Mouse (Mus musculus) naive thymus-derived CD4-positive, alpha-beta T cell, adult 2 months (primary cell): ENCODE results near the gene Gm906.
"Not testable (repeated sequence)": the region's sequence is repeated elsewhere in the genome, so short reads cannot be mapped to it uniquely, and the experiment has no call there.

Experiments
- DNase-seq: peaks from one replicate; pipeline ENCODE4 v3.0.0-alpha.2; 2011; ENCODE audit warnings: low read depth

The Gm906 gene

GRCm38 (mm10) chr13:50250208-50250607 lies at the start of gene Gm906:
Gm906 (minus strand) TSS chr13:50250308.
- not testable (repeated sequence) for DNase-seq

GRCm38 (mm10) chr13:50283308-50283707 lies 33.2 kb upstream of the Gm906 start:
- DNase-seq, result not testable (repeated sequence)

DNA sequence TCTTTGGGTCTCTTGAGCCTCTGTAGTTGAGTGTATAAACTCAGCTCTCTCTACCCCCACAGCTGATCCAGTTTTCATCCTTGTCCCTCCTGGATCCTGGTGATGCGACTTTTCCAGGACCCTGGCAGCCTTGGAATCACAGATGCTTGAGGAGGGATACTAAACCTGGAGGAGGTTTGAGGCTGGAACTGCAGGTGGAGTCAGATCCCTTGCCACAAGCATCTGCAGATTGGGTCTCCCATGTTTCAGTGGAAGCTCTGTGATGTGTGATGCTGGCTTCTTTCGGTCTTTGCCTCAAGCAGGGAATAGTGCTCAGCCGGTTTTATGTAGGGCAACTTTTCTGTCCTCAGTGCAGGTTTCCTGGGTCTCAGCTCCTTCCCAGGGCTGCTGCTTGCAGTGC lies 13.6 kb downstream of the Gm906 start:
- no peak for DNase-seq

DNA sequence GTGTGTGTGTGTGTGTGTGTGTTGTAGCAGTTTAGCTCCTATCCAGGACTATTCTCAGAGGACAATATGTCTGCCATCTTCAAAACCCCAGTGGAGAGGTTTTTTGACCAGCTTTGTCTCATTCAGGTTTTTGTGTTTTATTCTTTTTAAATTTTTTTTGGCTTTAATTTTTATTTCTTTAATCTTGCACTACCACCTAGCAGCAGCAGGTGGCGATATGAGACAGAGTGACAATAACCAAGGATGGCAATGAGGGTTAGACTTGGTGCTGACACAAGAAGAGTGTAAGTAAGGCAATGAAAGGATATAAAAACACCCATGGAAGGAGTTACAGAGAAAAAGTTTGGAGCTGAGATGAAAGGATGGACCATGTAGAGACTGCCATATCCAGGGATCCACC lies 38.3 kb downstream of the Gm906 start:
- not testable (repeated sequence) for DNase-seq

- not testable (repeated sequence) for DNase-seq
Observed at GRCm38 (mm10) chr13:50210191-50210590, 39.9 kb downstream of the Gm906 start.

- not testable (repeated sequence) for DNase-seq
Observed at GRCm38 (mm10) chr13:50209651-50210050, 40.5 kb downstream of the Gm906 start.

DNA sequence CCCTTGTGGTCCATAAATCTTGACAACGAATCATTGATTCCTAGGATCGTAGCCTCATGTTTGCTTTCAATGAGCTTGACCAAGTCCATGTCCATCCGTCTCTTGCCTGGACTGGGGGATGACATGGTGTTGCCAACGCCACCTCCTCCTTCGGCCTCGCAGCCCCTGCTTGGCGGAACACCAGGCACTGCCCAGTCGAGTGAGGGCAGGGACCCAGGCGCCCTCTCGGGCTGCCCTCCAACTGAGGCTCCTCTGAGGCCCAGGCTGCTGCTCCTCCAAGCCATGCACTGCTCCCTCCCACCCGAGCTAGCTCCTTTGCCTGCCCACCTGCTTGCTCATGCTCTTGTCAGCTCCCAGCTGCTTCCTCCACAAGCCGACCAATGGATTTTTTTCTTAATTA lies 42.1 kb downstream of the Gm906 start:
- no peak for DNase-seq

- DNase-seq, result not testable (repeated sequence)
Observed at GRCm38 (mm10) chr13:50196831-50197230, 53.3 kb downstream of the Gm906 start.
